Mouse (Mus musculus) cortical plate, adult 2 months (tissue): Measurements from ENCODE around the gene Tnc.

ENCODE experiments used
- CTCF ChIP-seq: fragments of 200-500 bp; IDR thresholded peaks from 2 replicates; pipeline ENCODE4 v1.5.1; 2011; ENCODE audit warnings: mild to moderate bottlenecking, control low read depth, low read length; ENCODE audit not compliant: insufficient read depth; ENCODE audit errors: extremely low read depth
- POLR2A ChIP-seq: fragments of 200-500 bp; IDR thresholded peaks from 2 replicates; pipeline ENCODE4 v1.6.1; 2011; ENCODE audit warnings: mild to moderate bottlenecking, low read length, control low read depth; ENCODE audit not compliant: insufficient read depth; ENCODE audit errors: extremely low read depth

- no peak for TF ChIP-seq CTCF
- no peak for TF ChIP-seq POLR2A
Measured at GRCm38 (mm10) chr4:63935314-63935713, 111.5 kb downstream of the Tnc start.
